Mouse (Mus musculus) adipose tissue, adult 10 weeks (tissue): ENCODE results near the gene Suds3. TPM values are rescaled to one million over a fixed set of nuclear protein-coding genes. Genes with fewer than 3 reads are reported as not detected.

Experiments used
- polyA plus RNA-seq: library from polyadenylated mRNA; stranded (reverse); fragments of 350-450 nt; fragmentation: Illumina TruSeq; extraction: RNeasy Lipid Tissue Mini Kit (QIAGEN cat#74804); gene quantifications from one replicate; pipeline ENCODE4 v1.2.3, GENCODE M21; 2014; ENCODE audit warnings: low read depth, low replicate concordance

Suds3 gene
- 61.8 TPM for polyA plus RNA-seq

GRCm38 (mm10) chr5:117115836-117116366, at the start of gene Suds3:
Suds3 (minus strand) TSS chr5:117116113.

GRCm38 (mm10) chr5:117119777-117120488, 4.0 kb upstream of the Suds3 start, which contains the start of gene Taok3:
Taok3 (plus strand) TSS chr5:117120129.

Other genes with a start within 250 kb of the Suds3 start
- gene Taok3, start 4.0 kb upstream of the Suds3 start, polyA plus RNA-seq: 8.9 TPM
- 1,405 TPM for gene Pebp1, start 171.5 kb upstream of the Suds3 start, polyA plus RNA-seq
- 13.3 TPM for gene Vsig10, start 203.0 kb upstream of the Suds3 start, polyA plus RNA-seq
- 83.3 TPM for gene Wsb2, start 241.2 kb upstream of the Suds3 start, polyA plus RNA-seq